Mouse (Mus musculus) hindbrain, embryonic 10.5 days (tissue): ENCODE measurements at regions not wholly inside any gene's neighbourhood (a gene's known extent, or its start where the extent isn't known, plus 50 kb on each side); places are given as distances from the start of the nearest gene placed in this dataset.

Experiments used
- DNase-seq: peaks from one replicate; pipeline ENCODE4 v3.0.0-alpha.2; 2017; ENCODE audit warnings: low spot score
- H3K27ac ChIP-seq: fragments of 300-500 bp; sonication (generic); 2 replicates; pipeline ENCODE4 v1.5.1; 2016; ENCODE audit warnings: mild to moderate bottlenecking, moderate library complexity
- H3K27me3 ChIP-seq: fragments of 300-500 bp; sonication (generic); 2 replicates; pipeline ENCODE4 v1.6.1; 2016; ENCODE audit warnings: mild to moderate bottlenecking; ENCODE audit not compliant: poor library complexity, insufficient read depth, severe bottlenecking
- H3K36me3 ChIP-seq: fragments of 300-500 bp; sonication (generic); 2 replicates; pipeline ENCODE4 v1.6.1; 2016; ENCODE audit warnings: mild to moderate bottlenecking, moderate library complexity
- H3K4me1 ChIP-seq: fragments of 300-500 bp; sonication (generic); replicated peaks from 2 replicates; pipeline ENCODE4 v1.6.1; 2016; ENCODE audit warnings: mild to moderate bottlenecking
- H3K4me3 ChIP-seq: fragments of 300-500 bp; sonication (generic); 2 replicates; pipeline ENCODE4 v1.5.1; 2016; ENCODE audit warnings: mild to moderate bottlenecking, moderate library complexity
- H3K9me3 ChIP-seq: fragments of 300-500 bp; sonication (generic); 2 replicates; pipeline ENCODE4 v1.6.1; 2016; ENCODE audit warnings: mild to moderate bottlenecking, moderate library complexity
- WGBS: fragments of 180-500 bp; shearing (Covaris S2); methylation state at CpG from one replicate; pipeline ENCODE4 v1.1.7; 2016; 5-methylcytosine and 5-hydroxymethylcytosine counted together

- DNase-seq: peak; percentile 7
- H3K4me3 ChIP-seq: no peak overlapping the region
- no peak overlapping the region for H3K27ac ChIP-seq
- no peaks in the 10 kb centered on the region for H3K36me3 ChIP-seq
- H3K4me1 ChIP-seq: no peaks in the 10 kb centered on the region
- H3K9me3 ChIP-seq: no peaks in the 10 kb centered on the region
- no peaks in the 10 kb centered on the region for H3K27me3 ChIP-seq
- 69% methylated on average over 5 of the region's 5 CpGs for WGBS
Measured at GRCm38 (mm10) chr16:60941767-60942166, 336.4 kb upstream of the Epha6 start.
